Mouse (Mus musculus) ovary, postnatal 14 days (tissue): ENCODE data around the gene Colgalt1.

Experiments used
- DNase-seq: peaks from one replicate; pipeline ENCODE4 v3.0.0; 2022; ENCODE audit warnings: low spot score

Colgalt1 gene

DNA sequence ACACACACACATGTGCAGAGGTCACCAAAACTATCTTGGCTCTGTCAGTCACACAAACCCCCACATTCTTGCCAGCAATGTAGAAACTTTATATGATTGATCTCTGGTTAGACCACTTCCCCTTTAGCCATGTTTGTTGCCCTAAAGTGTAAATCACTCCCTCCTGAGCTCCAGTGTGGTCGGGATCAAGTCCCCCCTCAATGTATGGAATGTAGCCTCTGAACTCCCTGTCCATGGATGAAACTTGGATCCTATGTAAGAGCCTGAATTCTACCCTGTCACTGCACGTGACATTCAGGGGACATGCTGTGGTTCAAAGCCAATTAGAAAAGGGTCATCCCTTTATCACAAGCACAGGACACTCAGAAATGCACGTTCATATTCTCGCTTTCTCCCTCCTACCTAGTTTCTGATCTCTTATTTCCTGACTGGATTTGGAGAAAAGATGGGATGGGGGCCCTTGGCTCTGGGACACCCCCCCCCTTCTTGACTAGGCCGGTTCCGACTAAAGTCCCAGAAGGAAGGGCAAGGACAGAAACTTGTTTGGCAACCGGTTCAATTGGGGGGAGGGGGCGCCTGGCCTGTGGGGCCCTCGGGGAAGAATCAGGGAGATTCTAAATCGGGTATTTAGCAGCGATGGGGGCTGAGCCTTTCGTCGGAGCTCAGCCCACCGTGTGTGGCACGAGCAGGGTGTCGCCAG lies 17.7 kb downstream of the Colgalt1 start:
- no peak for DNase-seq

DNA sequence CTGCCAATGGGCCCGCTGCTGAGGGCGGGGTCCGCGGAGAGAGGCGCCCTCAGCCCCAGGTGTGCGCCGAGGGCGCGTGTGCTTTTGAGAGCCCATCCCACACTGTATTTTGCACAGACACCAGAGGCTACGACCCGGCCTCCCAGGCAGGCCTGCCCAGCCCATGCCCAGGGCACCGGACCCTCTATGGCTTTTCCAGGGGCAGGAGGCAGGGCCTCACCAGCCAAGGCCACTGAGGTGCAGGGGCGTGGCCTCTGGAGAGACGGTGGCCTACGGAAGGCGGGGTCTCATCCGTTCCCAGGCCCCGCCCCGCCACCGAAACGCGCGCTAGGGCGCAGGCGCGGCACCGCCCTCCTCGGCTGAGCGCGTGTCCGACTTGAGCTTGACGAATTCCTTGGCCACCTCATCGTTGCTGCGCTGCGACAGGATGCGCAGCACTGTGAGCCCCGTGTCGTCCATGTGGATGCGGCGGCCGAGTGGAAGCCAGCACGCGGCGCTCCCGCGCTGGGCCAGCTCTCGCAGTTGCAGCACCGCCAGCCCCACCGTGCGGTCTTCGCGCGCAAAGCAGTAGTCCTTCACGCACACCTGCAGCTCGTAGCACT lies 18.4 kb downstream of the Colgalt1 start:
- peak; percentile 92 for DNase-seq

DNA sequence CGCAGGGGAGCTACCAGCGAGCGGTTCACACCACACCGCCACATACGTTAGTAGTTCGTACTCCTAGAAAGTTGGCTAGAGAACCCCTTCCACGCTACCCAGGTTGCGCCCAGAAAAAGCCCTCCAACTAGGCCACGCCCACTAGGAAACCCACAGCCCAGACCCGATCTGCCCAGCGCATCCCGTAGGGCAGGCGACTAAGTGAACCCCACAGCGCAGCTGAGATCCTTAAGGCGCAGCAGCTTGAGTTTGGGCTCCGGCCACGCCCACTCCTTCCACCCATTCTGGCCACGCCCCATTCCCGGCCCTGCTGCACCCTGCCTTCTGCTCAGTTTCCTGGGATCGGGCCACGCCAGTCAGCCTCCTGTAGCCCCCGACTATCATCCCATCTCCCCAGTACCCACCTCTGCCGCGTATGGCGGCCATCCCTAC lies 19.0 kb downstream of the Colgalt1 start:
- DNase-seq = no peak

DNA sequence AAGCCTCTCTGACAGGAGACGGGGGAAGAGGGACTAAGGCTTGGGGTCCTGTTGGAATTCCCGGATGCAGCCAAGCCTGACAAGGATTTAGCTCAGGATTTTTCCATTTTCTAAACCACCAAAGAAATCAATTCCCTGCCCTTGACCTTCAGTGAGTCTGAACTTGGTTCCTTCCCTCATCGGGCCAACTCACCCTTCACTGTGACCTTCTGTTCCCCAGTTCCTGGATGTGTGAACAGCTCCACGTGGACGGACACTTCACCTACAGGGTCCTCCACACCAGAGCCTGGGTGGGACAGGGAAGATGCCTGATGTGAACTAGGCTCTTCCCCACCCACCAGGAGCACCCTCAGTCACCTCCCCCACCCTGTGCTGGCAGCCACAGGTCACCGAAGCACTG lies 20.0 kb downstream of the Colgalt1 start:
- no peak for DNase-seq

DNA sequence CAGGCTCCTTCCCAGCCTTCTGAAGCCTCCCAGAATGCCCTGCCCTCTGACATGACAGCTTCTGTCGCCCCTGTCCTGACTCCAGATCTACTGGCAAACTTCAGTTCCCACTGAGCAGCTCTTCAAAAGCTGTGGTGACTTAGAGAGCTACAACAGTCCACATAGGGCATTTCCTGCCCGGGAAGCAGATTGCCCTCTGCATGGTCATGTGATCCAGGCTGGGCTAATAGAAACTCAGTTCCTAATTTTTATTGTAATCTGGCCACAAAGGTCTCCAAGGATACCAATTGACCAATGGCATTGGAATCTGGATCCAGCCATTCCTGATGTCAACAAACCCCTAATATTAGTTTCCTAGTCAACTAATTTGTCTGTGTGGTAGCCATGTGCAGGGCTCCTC lies 21.1 kb downstream of the Colgalt1 start:
- DNase-seq = no peak

DNA sequence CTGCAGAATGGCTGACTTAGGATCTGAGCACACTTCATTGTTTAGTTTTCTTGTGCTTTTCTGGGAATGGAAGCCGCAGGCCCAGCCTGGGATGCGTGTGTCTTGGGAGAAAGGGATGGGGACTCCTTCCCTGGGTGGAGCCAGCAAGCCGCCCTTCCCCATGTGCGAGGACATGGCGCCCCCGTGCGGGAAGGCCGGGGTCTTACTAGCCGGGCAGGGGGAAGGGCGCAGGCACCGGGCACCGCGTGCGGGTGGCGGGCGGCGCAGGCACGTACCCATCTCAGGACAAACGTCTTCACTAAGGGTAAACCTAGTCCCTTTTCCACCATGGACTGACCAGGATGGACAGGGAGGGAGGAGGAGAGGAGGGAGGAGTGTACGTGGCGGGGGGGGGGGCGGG lies 22.4 kb downstream of the Colgalt1 start:
- no peak for DNase-seq

DNA sequence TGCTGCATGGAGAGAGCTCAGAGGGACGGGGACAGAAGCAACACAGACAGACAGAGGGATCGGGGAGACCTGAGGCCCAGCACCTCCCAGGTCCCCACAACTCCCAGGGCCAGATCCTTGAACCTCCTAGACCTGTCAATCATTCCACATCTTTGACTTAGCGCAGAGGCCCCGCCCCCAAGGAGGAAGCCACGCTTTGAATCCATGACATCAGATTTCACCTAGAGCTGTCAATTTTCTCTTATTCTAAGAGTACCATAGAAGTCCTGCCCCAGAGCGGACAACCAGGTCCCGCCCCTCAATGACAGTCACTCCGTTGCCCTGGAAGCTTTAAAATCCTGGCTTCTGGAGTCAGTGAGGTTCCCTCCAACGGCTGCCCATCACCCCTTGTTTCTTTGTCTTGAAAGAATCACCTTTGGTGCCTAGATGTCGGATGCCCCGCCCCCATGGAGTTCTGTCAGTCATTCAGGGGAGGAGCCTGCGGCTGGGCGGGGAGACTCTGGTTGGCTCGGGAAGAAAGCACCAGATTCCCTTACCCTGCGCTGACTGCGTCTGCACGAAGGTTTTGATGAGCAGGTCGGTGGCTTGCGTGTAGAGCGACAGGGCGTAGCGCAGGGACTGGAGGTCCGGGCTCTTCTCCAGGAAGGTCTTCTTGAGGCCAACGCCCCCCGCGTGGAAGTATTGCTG lies 23.3 kb downstream of the Colgalt1 start:
- DNase-seq = no peak

DNA sequence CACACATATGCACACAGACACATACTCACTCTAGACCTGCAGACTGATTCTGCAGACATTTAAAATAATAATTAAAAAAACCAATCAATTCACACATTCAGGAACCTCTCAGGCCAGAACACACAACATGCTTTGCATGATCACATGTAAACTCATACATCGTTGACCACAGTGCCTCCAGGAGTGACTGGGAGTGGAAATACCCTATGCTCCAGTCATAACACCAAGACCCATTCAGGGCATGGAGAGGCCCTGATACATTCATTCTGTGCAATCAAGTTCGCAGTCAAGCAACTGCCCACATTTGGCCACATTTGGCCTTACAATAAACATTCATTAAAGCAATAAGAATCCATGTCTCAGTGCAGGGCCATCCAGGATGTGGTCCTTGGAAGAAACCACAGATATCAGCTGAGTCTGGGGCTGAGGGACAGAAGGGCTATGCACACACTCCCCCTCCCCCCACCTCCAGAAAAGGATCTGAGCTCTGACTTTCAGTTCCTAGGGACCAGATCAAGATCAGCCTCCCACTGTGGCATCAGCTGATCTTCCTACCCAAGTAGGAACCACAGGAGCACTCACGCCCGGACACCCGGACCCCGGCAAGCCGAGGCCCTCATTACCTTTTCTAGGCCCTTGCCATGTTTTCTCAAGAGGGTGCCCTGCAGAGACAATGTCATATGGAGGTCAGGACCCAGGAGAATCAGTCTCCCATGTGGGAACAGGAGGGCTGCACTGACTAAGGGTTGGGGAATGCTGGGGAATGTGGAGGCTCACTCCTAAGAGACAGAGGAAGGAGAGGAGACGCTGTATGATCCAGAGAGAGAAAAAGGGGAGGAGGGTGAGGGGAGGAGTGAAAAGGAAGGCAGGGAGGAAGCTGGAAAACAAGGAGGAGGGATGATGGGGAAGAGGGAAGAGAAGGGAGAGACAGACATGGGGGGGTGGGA lies 26.6 kb downstream of the Colgalt1 start:
- no peak for DNase-seq

DNA sequence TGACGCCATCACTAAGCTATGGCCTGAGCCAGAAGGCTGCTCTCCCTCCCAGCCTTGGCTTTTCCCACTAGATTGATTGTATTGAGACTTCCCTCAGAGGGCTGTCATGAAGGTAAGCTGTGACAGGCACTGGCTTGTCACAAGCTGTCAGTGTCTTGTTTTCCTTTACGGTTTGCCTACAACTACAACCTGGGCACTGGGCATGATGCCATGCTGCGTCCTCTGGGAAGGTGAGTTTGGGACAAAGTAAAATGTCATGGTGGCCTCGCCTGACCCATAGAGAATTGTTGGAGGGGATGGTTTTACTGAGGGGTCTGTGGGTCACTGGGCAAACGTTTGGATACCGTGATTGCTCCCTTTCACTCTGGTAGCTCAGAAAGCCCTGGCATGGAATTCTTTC lies 27.5 kb downstream of the Colgalt1 start:
- no peak for DNase-seq

DNA sequence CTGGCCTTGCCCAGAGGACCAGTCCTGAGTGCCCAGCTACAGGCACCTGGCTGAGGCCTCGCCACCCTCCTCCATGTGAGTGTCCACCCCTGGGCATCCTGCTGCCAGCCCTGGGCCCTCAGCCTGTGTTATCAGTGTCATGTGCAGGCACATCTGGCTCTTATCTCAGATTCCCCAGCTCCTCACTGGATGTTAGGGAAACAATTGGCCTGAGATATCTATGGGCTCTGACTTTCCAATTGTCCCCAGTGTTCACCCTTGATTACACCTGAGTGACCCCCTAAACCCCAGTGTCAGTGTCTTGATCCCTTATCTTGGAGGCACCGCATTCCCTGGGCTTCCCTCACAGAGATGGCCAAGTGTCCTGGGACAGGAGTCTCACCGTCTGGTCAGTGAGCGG lies 28.5 kb downstream of the Colgalt1 start:
- DNase-seq = no peak

DNA sequence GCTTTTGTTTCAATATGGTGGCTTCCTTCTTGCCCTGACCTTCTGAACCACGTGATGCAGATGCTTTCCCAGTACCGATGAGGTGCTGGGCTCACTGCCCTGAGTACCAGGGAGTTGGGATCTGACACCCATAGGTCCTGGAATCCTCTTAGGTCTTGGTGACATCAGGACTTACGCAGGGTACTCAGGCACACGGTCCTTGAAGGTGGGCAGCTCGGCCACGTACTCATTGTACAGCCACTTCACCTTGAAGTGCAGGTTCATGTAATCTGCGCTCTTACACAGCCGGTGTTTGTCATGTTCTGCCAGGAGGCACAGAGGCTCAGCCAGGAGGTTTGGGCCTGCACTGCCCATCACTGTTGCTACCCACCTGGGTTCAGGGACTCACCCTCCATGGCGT lies 34.7 kb downstream of the Colgalt1 start:
- no peak for DNase-seq

DNA sequence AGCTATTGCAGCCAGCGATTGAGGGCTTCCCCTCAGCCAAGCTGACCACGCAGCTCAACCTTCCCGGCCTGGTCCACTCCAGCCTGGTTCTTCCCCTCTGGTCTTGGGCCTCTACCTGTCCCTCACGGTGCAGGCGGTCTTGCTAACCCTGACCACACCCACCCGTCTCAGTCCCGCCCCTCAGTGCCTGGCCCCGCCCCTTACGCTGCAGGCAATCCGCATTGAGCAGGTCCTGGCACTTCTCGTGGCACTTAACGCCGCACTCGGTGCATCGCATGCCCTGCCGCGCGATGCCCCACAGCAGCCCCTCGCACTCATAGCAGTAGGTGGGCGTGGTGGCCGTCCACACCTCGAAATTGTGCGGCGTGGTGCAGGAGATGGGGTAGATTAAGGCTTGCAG lies 43.8 kb downstream of the Colgalt1 start:
- no peak for DNase-seq

DNA sequence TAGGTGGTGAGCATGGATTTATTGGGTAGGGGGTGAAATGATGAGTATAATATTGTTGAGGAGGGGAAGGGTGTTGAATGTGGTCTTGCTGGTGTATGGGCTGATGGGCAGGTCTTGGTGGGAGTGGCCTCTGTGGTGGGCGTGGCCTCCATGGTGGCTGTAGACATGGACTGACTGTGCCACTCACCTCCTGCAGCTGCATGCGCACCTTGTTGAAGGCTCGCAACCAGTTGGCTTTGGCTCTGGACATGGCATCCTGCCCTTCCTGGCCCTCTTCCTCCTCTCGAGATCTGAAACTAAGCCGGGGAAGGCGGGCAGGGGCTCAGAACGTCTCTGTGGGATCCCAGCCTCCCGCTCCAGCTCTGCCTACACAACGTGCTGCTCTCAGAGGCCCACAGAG lies 47.0 kb downstream of the Colgalt1 start:
- DNase-seq = no peak

DNA sequence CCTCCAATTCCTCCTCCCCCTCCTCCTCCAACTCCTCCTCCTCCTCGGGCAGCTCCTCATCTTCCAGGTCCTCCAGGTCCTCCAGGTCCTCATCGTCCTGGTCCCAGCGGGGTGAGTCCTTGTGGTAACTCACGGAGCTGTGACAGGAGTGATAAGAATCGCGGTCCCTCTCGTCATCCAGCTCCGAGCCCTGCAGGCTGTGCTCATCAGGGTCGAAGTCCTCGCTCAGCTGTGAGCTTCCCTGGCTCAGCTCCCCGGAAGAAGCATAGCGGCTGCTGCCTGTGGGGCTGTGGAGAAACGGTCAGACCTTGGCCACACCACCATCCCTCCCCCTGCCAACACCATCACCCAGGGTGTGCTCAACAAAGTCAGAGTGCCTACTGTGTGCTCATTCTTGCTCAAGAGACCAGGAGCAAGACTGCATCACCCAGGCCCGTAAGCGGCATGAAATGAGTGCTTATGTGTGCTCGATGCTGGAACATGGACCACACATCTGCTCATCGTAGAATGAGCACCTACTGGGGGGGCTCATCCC lies 47.8 kb downstream of the Colgalt1 start:
- no peak for DNase-seq

DNA sequence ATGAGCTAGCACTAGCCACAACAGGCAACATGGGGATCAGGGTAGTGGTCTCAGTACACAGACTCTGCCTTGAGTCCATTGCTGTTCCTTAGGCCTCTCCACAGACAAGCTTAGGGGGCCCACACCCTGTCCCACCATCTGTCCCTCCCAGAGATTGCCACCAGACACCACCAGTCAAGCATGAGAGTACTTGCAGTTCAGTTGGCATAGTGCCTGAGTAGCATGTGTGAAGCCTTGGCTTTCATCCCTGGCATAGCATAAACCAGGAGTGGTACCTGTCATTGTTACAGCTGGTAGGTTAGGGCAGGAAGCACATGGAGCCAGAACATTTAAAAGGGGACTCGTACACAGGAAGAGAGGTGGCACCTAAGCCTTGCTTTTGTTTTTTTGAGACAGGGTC lies 49.0 kb downstream of the Colgalt1 start:
- no peak for DNase-seq

DNA sequence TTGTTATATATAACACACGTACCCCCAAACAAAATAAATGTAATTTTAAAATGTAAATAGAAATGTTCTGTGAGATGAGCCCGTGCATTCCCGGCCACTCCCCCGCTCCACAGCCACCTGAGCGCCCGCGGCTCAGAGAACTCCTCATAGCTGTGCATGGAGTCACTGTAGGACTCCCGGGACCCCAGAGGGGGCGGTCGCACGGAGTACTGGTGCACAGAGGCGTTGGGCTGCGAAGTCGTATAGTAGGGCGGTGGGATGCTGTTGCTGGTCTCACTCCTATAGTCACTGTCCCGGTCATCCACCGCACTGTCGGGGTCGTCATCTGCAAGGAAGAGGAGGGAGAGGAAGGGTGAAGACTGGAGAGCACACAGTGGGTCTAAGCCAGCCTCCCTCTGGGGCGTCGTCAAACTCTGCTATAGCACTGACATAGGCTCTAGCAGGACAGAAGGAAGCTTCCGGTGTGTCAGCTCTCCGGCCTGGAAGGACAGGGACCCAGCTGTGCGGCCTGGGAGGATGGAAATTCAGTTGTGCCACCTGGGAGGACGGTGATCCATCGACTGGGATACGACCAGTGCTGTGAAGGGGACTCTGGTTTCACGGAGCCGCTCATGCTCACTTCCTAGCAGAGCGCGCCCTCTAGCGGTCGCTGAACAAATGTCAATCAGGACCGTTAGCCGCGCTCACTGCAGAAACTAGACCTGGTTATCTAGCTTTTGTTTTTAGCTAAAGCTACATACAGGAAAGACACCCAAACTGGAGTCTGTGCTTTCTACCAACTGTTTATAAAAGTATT lies 49.7 kb downstream of the Colgalt1 start:
- DNase-seq = peak; percentile 83

DNA sequence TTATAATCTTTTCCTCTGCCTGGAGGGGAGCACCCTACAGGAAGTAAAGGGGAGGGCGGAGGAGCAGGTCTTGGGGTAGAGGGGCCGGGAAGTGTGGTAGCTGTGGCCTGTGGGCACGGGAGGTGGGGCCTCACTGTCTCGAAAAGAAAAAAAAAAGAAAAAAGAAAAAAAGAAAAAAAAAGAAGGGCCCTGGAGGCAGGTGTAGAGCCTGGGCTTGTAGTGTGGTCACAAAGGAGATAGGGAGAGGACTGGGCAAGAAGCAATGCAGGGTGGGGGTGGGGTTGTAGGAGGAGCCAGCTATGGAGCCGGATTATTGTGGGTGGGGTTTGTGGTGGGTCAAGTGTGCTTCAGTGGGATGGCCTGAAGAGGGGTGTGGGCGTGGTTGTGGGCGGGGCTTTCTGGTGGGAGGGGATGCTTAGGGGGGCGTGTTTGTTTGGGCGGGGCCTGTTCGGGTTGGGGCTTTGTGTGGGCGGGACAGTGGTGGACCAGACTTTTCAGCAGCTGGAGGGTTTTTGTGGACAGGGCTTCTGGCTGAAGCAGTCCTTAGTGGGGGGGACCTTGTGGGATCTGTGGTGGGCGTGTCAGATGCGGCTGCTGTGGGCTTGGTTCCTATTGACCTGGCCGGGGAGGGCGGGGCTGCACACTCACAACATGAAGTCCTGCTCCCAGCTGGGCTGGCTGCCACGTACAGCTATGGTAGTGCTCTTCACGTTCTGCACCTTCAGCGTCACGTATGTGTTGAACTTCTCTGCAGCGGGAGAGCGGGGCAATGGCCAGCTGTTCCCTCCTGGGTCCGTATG lies 54.7 kb downstream of the Colgalt1 start:
- DNase-seq = peak; percentile 57

DNA sequence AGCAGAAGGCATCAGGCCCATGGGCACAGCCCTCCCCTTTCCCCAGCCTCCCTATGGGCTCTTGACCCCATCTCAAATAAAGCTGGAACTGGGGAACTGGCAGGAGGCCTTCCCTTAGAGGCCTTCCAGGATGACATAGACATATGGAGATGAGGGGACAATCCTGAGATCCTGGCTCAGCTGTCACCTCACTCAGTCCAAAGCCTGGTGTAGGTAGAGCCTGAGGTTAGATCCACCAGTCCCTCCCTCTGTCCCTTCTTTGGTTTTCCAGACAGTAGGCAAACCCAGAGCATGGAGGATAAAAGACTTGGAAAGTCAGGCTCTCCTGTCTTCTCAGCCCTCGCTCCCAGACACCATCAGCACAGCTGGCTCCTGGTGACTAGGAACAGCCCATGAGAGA lies 56.1 kb downstream of the Colgalt1 start:
- DNase-seq = no peak

DNA sequence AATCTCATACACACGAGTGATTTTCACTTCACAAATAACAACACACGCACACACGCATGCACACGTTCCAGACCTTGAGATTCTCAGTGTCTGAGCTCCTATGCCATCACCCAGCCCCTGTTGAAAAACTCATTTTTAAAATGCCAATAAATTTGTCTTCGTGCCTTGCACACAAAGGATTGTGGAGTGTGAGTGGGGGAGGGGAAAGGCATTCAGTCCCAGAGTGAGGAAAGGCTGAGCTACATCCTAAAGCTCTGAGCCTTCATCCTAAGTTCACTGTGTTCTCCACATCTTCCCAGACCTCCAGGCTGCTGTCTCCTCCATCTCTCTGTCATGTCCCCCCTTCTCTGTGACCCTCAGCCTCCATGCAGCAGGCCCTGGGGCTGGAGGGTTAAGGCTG lies 56.5 kb downstream of the Colgalt1 start:
- no peak for DNase-seq

DNA sequence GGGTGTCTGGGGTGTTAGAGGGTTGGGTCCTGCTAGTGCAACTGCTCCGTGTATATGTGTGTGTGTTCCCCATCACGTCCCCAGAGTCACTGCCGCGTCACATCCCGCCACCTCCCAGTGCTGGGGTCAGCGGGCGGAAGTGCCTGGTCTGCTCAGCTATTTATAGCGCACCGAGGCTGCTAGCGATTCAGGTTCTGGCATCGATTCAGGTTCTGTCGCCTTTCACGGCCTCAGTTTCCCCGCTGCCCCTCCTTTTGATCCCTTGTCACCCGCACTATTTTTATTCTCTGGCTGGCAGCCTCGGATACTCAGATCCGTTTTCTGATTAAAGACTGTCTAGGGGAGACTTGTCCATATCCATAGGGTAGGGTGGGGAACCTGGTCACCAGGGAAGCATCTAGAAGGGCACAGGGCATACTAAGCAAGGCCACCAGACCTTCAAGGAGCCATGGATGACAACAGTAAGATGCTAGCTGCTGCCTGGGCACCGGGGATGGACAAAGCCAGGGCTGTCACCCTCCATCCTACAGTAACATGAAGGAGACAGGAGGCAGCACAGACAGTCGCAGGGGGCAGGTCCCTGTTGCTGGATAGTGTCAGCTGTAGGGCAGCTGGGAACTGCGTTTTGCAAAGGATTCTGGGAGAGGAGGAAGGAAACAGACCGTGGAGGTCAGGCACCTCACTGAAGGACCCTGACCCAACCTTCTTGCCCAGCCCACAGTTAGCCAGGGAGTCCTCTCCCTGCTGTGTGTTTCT lies 57.6 kb downstream of the Colgalt1 start:
- DNase-seq = no peak
